Mouse (Mus musculus): ENCODE data around the gene Pank4. TPM values are rescaled to one million over a fixed set of nuclear protein-coding genes. Genes with fewer than 3 reads are reported as not detected.

Gene Pank4
- polyA plus RNA-seq, 1 experiment from 2014 or later: 46.3 TPM

DNA sequence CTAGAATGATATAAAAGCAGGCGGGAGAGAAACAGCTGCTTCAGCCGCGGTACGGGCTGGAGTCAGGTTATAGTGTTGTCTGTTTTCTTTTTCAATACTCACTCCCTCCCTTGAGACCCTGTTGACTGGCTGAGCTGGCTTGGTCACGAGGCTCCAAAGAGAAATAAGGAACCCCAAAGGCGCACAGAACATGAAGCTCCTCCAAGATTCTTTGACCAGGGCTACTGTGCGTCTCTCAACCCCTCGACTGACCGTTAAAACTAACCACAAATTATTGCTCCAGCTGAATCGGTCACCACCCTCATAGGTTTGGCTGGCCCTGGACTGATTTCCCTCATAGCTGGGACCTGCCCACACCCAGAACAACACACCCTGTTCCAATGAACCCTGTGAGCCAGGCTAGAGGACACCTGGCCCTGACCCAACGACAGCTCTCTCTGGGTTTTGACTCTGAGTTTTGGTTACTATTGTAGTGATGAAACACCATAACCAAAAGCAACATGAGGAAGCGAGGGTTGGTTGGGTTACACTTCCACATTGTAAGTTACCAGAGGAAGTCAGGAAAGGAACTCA is 34.7 kb upstream of the Pank4 start:
- Histone ChIP-seq H3K9me3 (no peaks in the 10 kb centered on the region), H3K4me1 (0 out of 2 replicates have a peak, but pooled peaks cover 4% of the 10 kb centered on the region), H3K36me3 (no peaks in the 10 kb centered on the region), H3K27me3 (replicated peaks) (no peaks in the 10 kb centered on the region), H3K4me2 (replicated peaks) (no peak overlapping the region), H3K27ac (no peak overlapping the region), H3K4me3 (no peak overlapping the region), H3K9ac (no peak overlapping the region)
- no peak for ATAC-seq (ENCODE audit: low FRiP score, low read depth)
- WGBS: 80% methylated on average over 12 of the region's 12 CpGs

GRCm38 (mm10) chr4:154933306-154933907 is 30.5 kb upstream of the Pank4 start:
- Histone ChIP-seq H3K27ac (no peak overlapping the region), H3K4me3 (no peak overlapping the region), H3K36me3 (no peaks in the 10 kb centered on the region), H3K4me2 (replicated peaks) (no peak overlapping the region), H3K27me3 (replicated peaks) (no peaks in the 10 kb centered on the region), H3K9me3 (no peaks in the 10 kb centered on the region), H3K9ac (no peak overlapping the region), H3K4me1 (0 out of 2 replicates have a peak, but pooled peaks cover 2% of the 10 kb centered on the region)
- 63% methylated on average over 13 of the region's 13 CpGs for WGBS
- no peak for ATAC-seq (ENCODE audit: low FRiP score, low read depth)

GRCm38 (mm10) chr4:154934800-154935199 is 29.1 kb upstream of the Pank4 start:
- Histone ChIP-seq H3K9me3 (no peaks in the 10 kb centered on the region), H3K27me3 (replicated peaks) (no peaks in the 10 kb centered on the region), H3K4me3 (no peak overlapping the region), H3K4me2 (replicated peaks) (no peak overlapping the region), H3K9ac (no peak overlapping the region), H3K4me1 (no peaks in the 10 kb centered on the region), H3K27ac (no peak overlapping the region), H3K36me3 (no peaks in the 10 kb centered on the region)
- ATAC-seq (ENCODE audit: low FRiP score, low read depth): no peak
- 96% methylated on average over 2 of the region's 2 CpGs for WGBS

- no peak overlapping the region for H3K4me3 ChIP-seq
- H3K4me2 ChIP-seq (replicated peaks): no peak overlapping the region
- no peak overlapping the region for H3K27ac ChIP-seq
- 79% methylated on average over 7 of the region's 7 CpGs for WGBS
- no peak overlapping the region for H3K9ac ChIP-seq
- no peaks in the 10 kb centered on the region for H3K27me3 ChIP-seq (replicated peaks)
- no peak for ATAC-seq (ENCODE audit: low FRiP score, low read depth)
- H3K9me3 ChIP-seq: no peaks in the 10 kb centered on the region
- H3K36me3 ChIP-seq: no peaks in the 10 kb centered on the region
- H3K4me1 ChIP-seq: no peaks in the 10 kb centered on the region
Measured at GRCm38 (mm10) chr4:154935788-154936187, 28.1 kb upstream of the Pank4 start.

DNA sequence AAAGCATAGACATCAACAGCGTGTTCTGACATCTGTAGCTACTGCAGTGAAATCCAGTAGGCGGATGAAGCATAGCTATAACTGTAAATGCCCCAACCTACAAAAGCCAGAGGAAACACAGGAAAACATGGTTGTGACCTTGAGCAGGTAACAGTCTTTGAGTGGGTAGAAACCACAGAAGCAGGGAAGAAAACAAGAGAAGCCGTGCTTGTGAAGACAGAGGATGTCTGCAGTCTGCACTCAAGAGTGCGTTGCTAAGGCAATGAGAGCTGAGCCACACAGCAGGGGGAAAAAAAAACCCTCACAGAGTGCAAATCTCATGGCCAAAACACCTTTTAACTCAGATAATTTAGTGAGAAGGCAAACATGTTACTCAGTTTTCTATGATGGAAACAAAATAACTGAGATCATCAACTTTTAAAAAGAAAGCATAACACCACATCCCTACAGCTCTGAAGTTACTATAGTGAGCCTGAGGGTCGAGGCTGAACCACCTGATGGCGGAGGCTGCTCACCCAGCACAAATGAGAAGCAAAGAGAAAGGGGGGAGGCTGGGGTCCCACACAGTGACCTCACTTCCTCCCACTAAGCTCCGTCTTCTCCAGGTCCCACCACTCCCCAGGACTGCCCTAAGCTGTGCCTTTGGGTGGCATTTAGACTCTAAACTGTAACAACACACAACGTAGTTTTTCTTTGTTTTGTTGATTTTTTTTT is 27.2 kb upstream of the Pank4 start:
- ATAC-seq (ENCODE audit: low FRiP score, low read depth): no peak

GRCm38 (mm10) chr4:154937746-154938145 is 26.2 kb upstream of the Pank4 start:
- ATAC-seq (ENCODE audit: low FRiP score, low read depth): no peak
- Histone ChIP-seq H3K27me3 (replicated peaks) (no peaks in the 10 kb centered on the region), H3K4me1 (no peaks in the 10 kb centered on the region), H3K9me3 (no peaks in the 10 kb centered on the region), H3K27ac (no peak overlapping the region), H3K4me3 (no peak overlapping the region), H3K9ac (no peak overlapping the region), H3K36me3 (no peaks in the 10 kb centered on the region), H3K4me2 (replicated peaks) (no peak overlapping the region)
- WGBS: 78% methylated on average over 1 of the region's 1 CpGs

More for the DNA sequence above, 27.2 kb upstream of the Pank4 start:
- Histone ChIP-seq H3K4me3 (no peak overlapping the region), H3K4me2 (replicated peaks) (no peak overlapping the region), H3K27ac (no peak overlapping the region), H3K4me1 (no peaks in the 10 kb centered on the region), H3K9ac (no peak overlapping the region), H3K27me3 (replicated peaks) (no peaks in the 10 kb centered on the region), H3K36me3 (no peaks in the 10 kb centered on the region), H3K9me3 (no peaks in the 10 kb centered on the region)
- 67% methylated on average over 8 of the region's 8 CpGs for WGBS

- no peak overlapping the region for H3K9ac ChIP-seq
- H3K4me3 ChIP-seq: no peak overlapping the region
- no peaks in the 10 kb centered on the region for H3K27me3 ChIP-seq (replicated peaks)
- no peak overlapping the region for H3K27ac ChIP-seq
- peaks cover 3% of the 10 kb centered on the region for H3K4me1 ChIP-seq
- no peaks in the 10 kb centered on the region for H3K9me3 ChIP-seq
- 91% methylated on average over 2 of the region's 2 CpGs for WGBS
- ATAC-seq (ENCODE audit: low FRiP score, low read depth): no peak
- no peak overlapping the region for H3K4me2 ChIP-seq (replicated peaks)
- H3K36me3 ChIP-seq: no peaks in the 10 kb centered on the region
Measured at GRCm38 (mm10) chr4:154940156-154940555, 23.8 kb upstream of the Pank4 start.

GRCm38 (mm10) chr4:154941831-154942230 is 22.1 kb upstream of the Pank4 start:
- WGBS: 95% methylated on average over 5 of the region's 5 CpGs
- Histone ChIP-seq H3K36me3 (no peaks in the 10 kb centered on the region), H3K4me1 (peaks cover 17% of the 10 kb centered on the region)

GRCm38 (mm10) chr4:154942632-154943322 is 21.1 kb upstream of the Pank4 start:
- WGBS: 87% methylated on average over 10 of the region's 10 CpGs
- Histone ChIP-seq H3K36me3 (no peaks in the 10 kb centered on the region), H3K4me3 (no peak overlapping the region)

More at GRCm38 (mm10) chr4:154941831-154942230, 22.1 kb upstream of the Pank4 start:
- no peaks in the 10 kb centered on the region for H3K27me3 ChIP-seq (replicated peaks)
- H3K9ac ChIP-seq: no peak overlapping the region
- H3K4me2 ChIP-seq (replicated peaks): no peak overlapping the region
- H3K27ac ChIP-seq: no peak overlapping the region
- no peak overlapping the region for H3K4me3 ChIP-seq
- H3K9me3 ChIP-seq: no peaks in the 10 kb centered on the region
- ATAC-seq (ENCODE audit: low FRiP score, low read depth): no peak

GRCm38 (mm10) chr4:154943323-154944039 is 20.4 kb upstream of the Pank4 start:
- H3K9ac ChIP-seq: no peak overlapping the region
- ATAC-seq (ENCODE audit: low FRiP score, low read depth): no peak
- 89% methylated on average over 6 of the region's 6 CpGs for WGBS

More at GRCm38 (mm10) chr4:154942632-154943322, 21.1 kb upstream of the Pank4 start:
- H3K4me1 ChIP-seq: peaks cover 17% of the 10 kb centered on the region
- H3K9ac ChIP-seq: no peak overlapping the region
- no peak overlapping the region for H3K27ac ChIP-seq
- ATAC-seq (ENCODE audit: low FRiP score, low read depth): no peak
- H3K27me3 ChIP-seq (replicated peaks): no peaks in the 10 kb centered on the region
- H3K4me2 ChIP-seq (replicated peaks): no peak overlapping the region
- no peaks in the 10 kb centered on the region for H3K9me3 ChIP-seq

GRCm38 (mm10) chr4:154944121-154944590 is 19.8 kb upstream of the Pank4 start:
- peak; percentile 46 for ATAC-seq (ENCODE audit: low FRiP score, low read depth)
- Histone ChIP-seq H3K9ac (no peak overlapping the region), H3K27ac (no peak overlapping the region), H3K9me3 (no peaks in the 10 kb centered on the region), H3K4me2 (replicated peaks) (peak overlapping the region; percentile 0; the same call in 1 of the 2 replicates), H3K4me1 (peaks cover 28% of the 10 kb centered on the region), H3K27me3 (replicated peaks) (no peaks in the 10 kb centered on the region), H3K4me3 (no peak overlapping the region), H3K36me3 (no peaks in the 10 kb centered on the region)
- WGBS: 15% methylated on average over 2 of the region's 2 CpGs

More at GRCm38 (mm10) chr4:154943323-154944039, 20.4 kb upstream of the Pank4 start:
- Histone ChIP-seq H3K4me3 (no peak overlapping the region), H3K27me3 (replicated peaks) (no peaks in the 10 kb centered on the region), H3K4me2 (replicated peaks) (peak overlapping the region; percentile 0; the same call in 1 of the 2 replicates), H3K27ac (no peak overlapping the region), H3K36me3 (no peaks in the 10 kb centered on the region), H3K9me3 (no peaks in the 10 kb centered on the region), H3K4me1 (peaks cover 21% of the 10 kb centered on the region)
